Mouse (Mus musculus): ENCODE data around the gene Zfp239. TPM values are rescaled to one million over a fixed set of nuclear protein-coding genes. Genes with fewer than 3 reads are reported as not detected.

Gene Zfp239
- polyA plus RNA-seq, 1 experiment from 2014 or later, result 6.1 TPM

- ATAC-seq (ENCODE audit: low read depth) (no peak), DNase-seq (ENCODE audit: low spot score) (no peak)
- Histone ChIP-seq H3K27ac (replicated peaks; ENCODE audit: low read depth, low read length) (no peak overlapping the region), H3K4me2 (ENCODE audit: low read depth, low read length) (no peak overlapping the region), H3K9ac (ENCODE audit: low read depth, low read length) (no peak overlapping the region), H3K27me3 (replicated peaks; ENCODE audit: control insufficient read depth, insufficient read depth, low read length) (no peaks in the 10 kb centered on the region), H3K36me3 (ENCODE audit: control insufficient read depth, insufficient read depth, low read length) (no peaks in the 10 kb centered on the region), H3K4me3 (ENCODE audit: low read depth, low read length) (no peak overlapping the region), H3K9me3 (ENCODE audit: control insufficient read depth, low read length) (no peaks in the 10 kb centered on the region), H3K4me1 (ENCODE audit: control insufficient read depth, insufficient read depth, low read length) (peaks cover 7% of the 10 kb centered on the region; the same call in 1 of the 2 replicates)
- 59% methylated on average over 7 of the region's 7 CpGs for WGBS
Observed at GRCm38 (mm10) chr6:117881997-117882396, 20.1 kb downstream of the Zfp239 start.

GRCm38 (mm10) chr6:117885943-117886342 lies 24.0 kb downstream of the Zfp239 start:
- H3K9ac ChIP-seq (ENCODE audit: low read depth, low read length), result no peak overlapping the region
- no peak overlapping the region for H3K4me3 ChIP-seq (ENCODE audit: low read depth, low read length)
- WGBS, result 79% methylated on average over 2 of the region's 2 CpGs
- DNase-seq (ENCODE audit: low spot score), result no peak
- H3K4me2 ChIP-seq (ENCODE audit: low read depth, low read length), result no peak overlapping the region
- no peaks in the 10 kb centered on the region for H3K36me3 ChIP-seq (ENCODE audit: control insufficient read depth, insufficient read depth, low read length)
- H3K4me1 ChIP-seq (ENCODE audit: control insufficient read depth, insufficient read depth, low read length), result 0 out of 2 replicates have a peak, but pooled peaks cover under 1% of the 10 kb centered on the region
- no peaks in the 10 kb centered on the region for H3K9me3 ChIP-seq (ENCODE audit: control insufficient read depth, low read length)
- no peak overlapping the region for H3K27ac ChIP-seq (replicated peaks; ENCODE audit: low read depth, low read length)
- ATAC-seq (ENCODE audit: low read depth), result no peak
- no peaks in the 10 kb centered on the region for H3K27me3 ChIP-seq (replicated peaks; ENCODE audit: control insufficient read depth, insufficient read depth, low read length)

GRCm38 (mm10) chr6:117888032-117888431 lies 26.1 kb downstream of the Zfp239 start:
- 89% methylated on average over 1 of the region's 1 CpGs for WGBS
- no peak overlapping the region for H3K4me2 ChIP-seq (ENCODE audit: low read depth, low read length)
- H3K4me1 ChIP-seq (ENCODE audit: control insufficient read depth, insufficient read depth, low read length), result no peaks in the 10 kb centered on the region
- H3K27me3 ChIP-seq (replicated peaks; ENCODE audit: control insufficient read depth, insufficient read depth, low read length), result no peaks in the 10 kb centered on the region
- H3K9me3 ChIP-seq (ENCODE audit: control insufficient read depth, low read length), result no peaks in the 10 kb centered on the region
- no peak for ATAC-seq (ENCODE audit: low read depth)
- H3K36me3 ChIP-seq (ENCODE audit: control insufficient read depth, insufficient read depth, low read length), result no peaks in the 10 kb centered on the region
- no peak overlapping the region for H3K4me3 ChIP-seq (ENCODE audit: low read depth, low read length)
- DNase-seq (ENCODE audit: low spot score), result no peak
- no peak overlapping the region for H3K9ac ChIP-seq (ENCODE audit: low read depth, low read length)
- H3K27ac ChIP-seq (replicated peaks; ENCODE audit: low read depth, low read length), result no peak overlapping the region

GRCm38 (mm10) chr6:117888642-117889096 lies 26.8 kb downstream of the Zfp239 start:
- no peak overlapping the region for H3K9ac ChIP-seq (ENCODE audit: low read depth, low read length)
- DNase-seq (ENCODE audit: low spot score) (no peak), ATAC-seq (ENCODE audit: low read depth) (no peak)
- WGBS, result no CpG with 5 or more reads among the region's 2 CpGs
- no peaks in the 10 kb centered on the region for H3K9me3 ChIP-seq (ENCODE audit: control insufficient read depth, low read length)
- no peaks in the 10 kb centered on the region for H3K27me3 ChIP-seq (replicated peaks; ENCODE audit: control insufficient read depth, insufficient read depth, low read length)
- no peak overlapping the region for H3K27ac ChIP-seq (replicated peaks; ENCODE audit: low read depth, low read length)
- no peaks in the 10 kb centered on the region for H3K4me1 ChIP-seq (ENCODE audit: control insufficient read depth, insufficient read depth, low read length)
- no peaks in the 10 kb centered on the region for H3K36me3 ChIP-seq (ENCODE audit: control insufficient read depth, insufficient read depth, low read length)
- no peak overlapping the region for H3K4me2 ChIP-seq (ENCODE audit: low read depth, low read length)
- H3K4me3 ChIP-seq (ENCODE audit: low read depth, low read length), result no peak overlapping the region

- H3K9ac ChIP-seq (ENCODE audit: low read depth, low read length), result no peak overlapping the region
- WGBS, result 85% methylated on average over 6 of the region's 6 CpGs
- H3K4me1 ChIP-seq (ENCODE audit: control insufficient read depth, insufficient read depth, low read length), result no peaks in the 10 kb centered on the region
- H3K4me3 ChIP-seq (ENCODE audit: low read depth, low read length), result no peak overlapping the region
- DNase-seq (ENCODE audit: low spot score) (no peak), ATAC-seq (ENCODE audit: low read depth) (no peak)
- no peaks in the 10 kb centered on the region for H3K27me3 ChIP-seq (replicated peaks; ENCODE audit: control insufficient read depth, insufficient read depth, low read length)
- no peaks in the 10 kb centered on the region for H3K9me3 ChIP-seq (ENCODE audit: control insufficient read depth, low read length)
- no peaks in the 10 kb centered on the region for H3K36me3 ChIP-seq (ENCODE audit: control insufficient read depth, insufficient read depth, low read length)
- no peak overlapping the region for H3K27ac ChIP-seq (replicated peaks; ENCODE audit: low read depth, low read length)
- H3K4me2 ChIP-seq (ENCODE audit: low read depth, low read length), result no peak overlapping the region
Observed at GRCm38 (mm10) chr6:117890257-117890656, 28.4 kb downstream of the Zfp239 start.

GRCm38 (mm10) chr6:117891369-117892160 lies 29.7 kb downstream of the Zfp239 start:
- Histone ChIP-seq H3K9me3 (ENCODE audit: control insufficient read depth, low read length) (no peaks in the 10 kb centered on the region), H3K4me2 (ENCODE audit: low read depth, low read length) (no peak overlapping the region), H3K4me1 (ENCODE audit: control insufficient read depth, insufficient read depth, low read length) (no peaks in the 10 kb centered on the region), H3K27me3 (replicated peaks; ENCODE audit: control insufficient read depth, insufficient read depth, low read length) (no peaks in the 10 kb centered on the region), H3K4me3 (ENCODE audit: low read depth, low read length) (no peak overlapping the region), H3K36me3 (ENCODE audit: control insufficient read depth, insufficient read depth, low read length) (no peaks in the 10 kb centered on the region), H3K9ac (ENCODE audit: low read depth, low read length) (no peak overlapping the region), H3K27ac (replicated peaks; ENCODE audit: low read depth, low read length) (no peak overlapping the region)
- WGBS, result 60% methylated on average over 14 of the region's 14 CpGs
- ATAC-seq (ENCODE audit: low read depth) (peak; percentile 73), DNase-seq (ENCODE audit: low spot score) (no peak)

- Histone ChIP-seq H3K4me3 (ENCODE audit: low read depth, low read length) (no peak overlapping the region), H3K27ac (replicated peaks; ENCODE audit: low read depth, low read length) (no peak overlapping the region), H3K4me2 (ENCODE audit: low read depth, low read length) (no peak overlapping the region), H3K9me3 (ENCODE audit: control insufficient read depth, low read length) (no peaks in the 10 kb centered on the region), H3K9ac (ENCODE audit: low read depth, low read length) (no peak overlapping the region), H3K27me3 (replicated peaks; ENCODE audit: control insufficient read depth, insufficient read depth, low read length) (no peaks in the 10 kb centered on the region), H3K36me3 (ENCODE audit: control insufficient read depth, insufficient read depth, low read length) (no peaks in the 10 kb centered on the region), H3K4me1 (ENCODE audit: control insufficient read depth, insufficient read depth, low read length) (no peaks in the 10 kb centered on the region)
- 53% methylated on average over 3 of the region's 3 CpGs for WGBS
- DNase-seq (ENCODE audit: low spot score) (no peak), ATAC-seq (ENCODE audit: low read depth) (peak; percentile 64; the same call in 1 of the 2 replicates)
Observed at GRCm38 (mm10) chr6:117892386-117892785, 30.5 kb downstream of the Zfp239 start.

- Histone ChIP-seq H3K4me1 (ENCODE audit: control insufficient read depth, insufficient read depth, low read length) (no peaks in the 10 kb centered on the region), H3K27ac (replicated peaks; ENCODE audit: low read depth, low read length) (no peak overlapping the region), H3K36me3 (ENCODE audit: control insufficient read depth, insufficient read depth, low read length) (no peaks in the 10 kb centered on the region), H3K9me3 (ENCODE audit: control insufficient read depth, low read length) (no peaks in the 10 kb centered on the region), H3K27me3 (replicated peaks; ENCODE audit: control insufficient read depth, insufficient read depth, low read length) (no peaks in the 10 kb centered on the region), H3K4me3 (ENCODE audit: low read depth, low read length) (no peak overlapping the region), H3K4me2 (ENCODE audit: low read depth, low read length) (no peak overlapping the region), H3K9ac (ENCODE audit: low read depth, low read length) (no peak overlapping the region)
- ATAC-seq (ENCODE audit: low read depth), result no peak
- 84% methylated on average over 2 of the region's 2 CpGs for WGBS
- no peak for DNase-seq (ENCODE audit: low spot score)
Observed at GRCm38 (mm10) chr6:117893435-117893834, 31.5 kb downstream of the Zfp239 start.

- DNase-seq (ENCODE audit: low spot score), result no peak
- H3K4me1 ChIP-seq (ENCODE audit: control insufficient read depth, insufficient read depth, low read length), result no peaks in the 10 kb centered on the region
- no peak overlapping the region for H3K4me3 ChIP-seq (ENCODE audit: low read depth, low read length)
- no peak overlapping the region for H3K9ac ChIP-seq (ENCODE audit: low read depth, low read length)
- H3K36me3 ChIP-seq (ENCODE audit: control insufficient read depth, insufficient read depth, low read length), result no peaks in the 10 kb centered on the region
- H3K4me2 ChIP-seq (ENCODE audit: low read depth, low read length), result no peak overlapping the region
- 63% methylated on average over 5 of the region's 5 CpGs for WGBS
- H3K9me3 ChIP-seq (ENCODE audit: control insufficient read depth, low read length), result no peaks in the 10 kb centered on the region
- no peaks in the 10 kb centered on the region for H3K27me3 ChIP-seq (replicated peaks; ENCODE audit: control insufficient read depth, insufficient read depth, low read length)
- no peak for ATAC-seq (ENCODE audit: low read depth)
- no peak overlapping the region for H3K27ac ChIP-seq (replicated peaks; ENCODE audit: low read depth, low read length)
Observed at GRCm38 (mm10) chr6:117897800-117898199, 35.9 kb downstream of the Zfp239 start.
